Mouse (Mus musculus): ENCODE data around the gene Zfyve28. TPM values are rescaled to one million over a fixed set of nuclear protein-coding genes. Genes with fewer than 3 reads are reported as not detected.
A peak's percentile ranks its signal among the peaks of the same experiment; 100 is the strongest.

Gene Zfyve28
- total and polyA plus RNA-seq, 2 experiments from 2014 or later: 3.0 to 10.1 TPM

- no peak for ATAC-seq
- Histone ChIP-seq H3K4me3 (ENCODE audit: low read length) (no peak overlapping the region), H3K4me1 (ENCODE audit: insufficient read depth, low read length) (no peaks in the 10 kb centered on the region), H3K27me3 (ENCODE audit: insufficient read depth, low read length) (no peaks in the 10 kb centered on the region), H3K27ac (no peak overlapping the region), H3K4me2 (ENCODE audit: low read depth, low read length) (no peak overlapping the region), H3K9me3 (ENCODE audit: low read length) (no peaks in the 10 kb centered on the region), H3K9ac (replicated peaks; ENCODE audit: low read length) (no peak overlapping the region), H3K36me3 (ENCODE audit: insufficient read depth, low read length) (0 out of 2 replicates have a peak, but pooled peaks cover 4% of the 10 kb centered on the region)
- no peak for DNase-seq (ENCODE audit: low spot score)
- TF ChIP-seq CTCF (IDR thresholded peaks at IDR 0.05; ENCODE audit: low read depth): no peak
- 80% methylated on average over 4 of the region's 4 CpGs for WGBS
Observed at GRCm38 (mm10) chr5:34165793-34166192, 122.5 kb downstream of the Zfyve28 start.

GRCm38 (mm10) chr5:34148476-34148875 is 139.8 kb downstream of the Zfyve28 start:
- no peak for TF ChIP-seq CTCF (IDR thresholded peaks at IDR 0.05; ENCODE audit: low read depth)
- H3K27ac ChIP-seq: no peak overlapping the region
- no peak overlapping the region for H3K9ac ChIP-seq (replicated peaks; ENCODE audit: low read length)
- H3K36me3 ChIP-seq (ENCODE audit: insufficient read depth, low read length): no peaks in the 10 kb centered on the region
- ATAC-seq: no peak
- H3K4me1 ChIP-seq (ENCODE audit: insufficient read depth, low read length): no peaks in the 10 kb centered on the region
- no peak overlapping the region for H3K4me2 ChIP-seq (ENCODE audit: low read depth, low read length)
- no peak for DNase-seq (ENCODE audit: low spot score)
- no peaks in the 10 kb centered on the region for H3K9me3 ChIP-seq (ENCODE audit: low read length)
- no peaks in the 10 kb centered on the region for H3K27me3 ChIP-seq (ENCODE audit: insufficient read depth, low read length)
- H3K4me3 ChIP-seq (ENCODE audit: low read length): no peak overlapping the region

DNA sequence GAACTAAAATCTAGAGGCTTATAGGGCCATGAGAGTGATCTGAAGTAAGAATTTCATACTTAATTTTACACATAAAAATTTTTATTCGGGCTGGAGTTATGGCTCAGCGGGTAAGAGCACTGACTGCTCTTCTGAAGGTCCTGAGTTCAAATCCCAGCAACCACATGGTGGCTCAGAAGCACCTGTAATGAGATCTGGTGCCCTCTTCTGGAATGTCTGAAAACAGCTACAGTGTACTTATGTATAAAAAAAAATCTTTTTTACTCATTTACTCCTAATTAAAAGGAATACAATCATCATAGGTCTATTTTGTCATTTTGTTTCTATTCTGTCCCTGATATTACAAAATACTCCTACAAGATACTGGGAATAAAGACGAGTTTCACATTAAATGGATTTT is 140.7 kb downstream of the Zfyve28 start:
- 89% methylated on average over 3 of the region's 3 CpGs for WGBS
- no peaks in the 10 kb centered on the region for H3K4me1 ChIP-seq (ENCODE audit: insufficient read depth, low read length)
- H3K9me3 ChIP-seq (ENCODE audit: low read length): no peaks in the 10 kb centered on the region
- 0 out of 2 replicates have a peak, but pooled peaks have one; percentile 9 for TF ChIP-seq CTCF (IDR thresholded peaks at IDR 0.05; ENCODE audit: low read depth)
- H3K4me3 ChIP-seq (ENCODE audit: low read length): no peak overlapping the region
- DNase-seq (ENCODE audit: low spot score) (no peak), ATAC-seq (no peak)
- no peak overlapping the region for H3K27ac ChIP-seq
- H3K36me3 ChIP-seq (ENCODE audit: insufficient read depth, low read length): no peaks in the 10 kb centered on the region
- H3K27me3 ChIP-seq (ENCODE audit: insufficient read depth, low read length): no peaks in the 10 kb centered on the region
- H3K9ac ChIP-seq (replicated peaks; ENCODE audit: low read length): no peak overlapping the region
- no peak overlapping the region for H3K4me2 ChIP-seq (ENCODE audit: low read depth, low read length)

Other genes with a start within 250 kb of the Zfyve28 start
- 0.16 TPM in 1 of 2 replicates, not detected in the other for gene Poln, start 119.0 kb downstream of the Zfyve28 start, total RNA-seq (2014; rRNA removed)
- gene Poln, start 119.0 kb downstream of the Zfyve28 start, polyA plus RNA-seq (2015; fragmentation: Nextera tagmentation; extraction: Ambion mirVana): 0.68 and 0.69 TPM in 2 replicates
- gene Haus3, start 118.9 kb downstream of the Zfyve28 start, total RNA-seq (2014; rRNA removed): 4.1 and 4.2 TPM in 2 replicates
- gene Haus3, start 118.9 kb downstream of the Zfyve28 start, polyA plus RNA-seq (2015; fragmentation: Nextera tagmentation; extraction: Ambion mirVana): 12.7 TPM in 2 replicates
- gene Mxd4, start 100.7 kb downstream of the Zfyve28 start, total RNA-seq (2014; rRNA removed): 73.3 and 99.1 TPM in 2 replicates
- 22.0 and 23.5 TPM in 2 replicates for gene Mxd4, start 100.7 kb downstream of the Zfyve28 start, polyA plus RNA-seq (2015; fragmentation: Nextera tagmentation; extraction: Ambion mirVana)
- 0.97 TPM in 1 of 2 replicates, not detected in the other for gene Cfap99, start 151 bp upstream of the Zfyve28 start, total RNA-seq (2014; rRNA removed)
- gene Cfap99, start 151 bp upstream of the Zfyve28 start, polyA plus RNA-seq (2015; fragmentation: Nextera tagmentation; extraction: Ambion mirVana): 0.13 and 0.19 TPM in 2 replicates
- 103 and 104 TPM in 2 replicates for gene Rnf4, start 47.8 kb upstream of the Zfyve28 start, total RNA-seq (2014; rRNA removed)
- gene Rnf4, start 47.8 kb upstream of the Zfyve28 start, polyA plus RNA-seq (2015; fragmentation: Nextera tagmentation; extraction: Ambion mirVana): 119 and 127 TPM in 2 replicates
- 33.1 and 36.9 TPM in 2 replicates for gene Fam193a, start 81.5 kb upstream of the Zfyve28 start, total RNA-seq (2014; rRNA removed)
- 9.6 and 11.6 TPM in 2 replicates for gene Fam193a, start 81.5 kb upstream of the Zfyve28 start, polyA plus RNA-seq (2015; fragmentation: Nextera tagmentation; extraction: Ambion mirVana)
- gene Tnip2, start 225.5 kb upstream of the Zfyve28 start, total RNA-seq (2014; rRNA removed): 11.1 and 12.8 TPM in 2 replicates
- gene Tnip2, start 225.5 kb upstream of the Zfyve28 start, polyA plus RNA-seq (2015; fragmentation: Nextera tagmentation; extraction: Ambion mirVana): 14.1 and 14.5 TPM in 2 replicates
- 29.8 and 37.7 TPM in 2 replicates for gene Sh3bp2, start 237.4 kb upstream of the Zfyve28 start, total RNA-seq (2014; rRNA removed)
- 12.0 and 14.1 TPM in 2 replicates for gene Sh3bp2, start 237.4 kb upstream of the Zfyve28 start, polyA plus RNA-seq (2015; fragmentation: Nextera tagmentation; extraction: Ambion mirVana)

All from hindbrain, postnatal 0 days (tissue).